Mouse (Mus musculus) induced T-regulatory cell, adult 2 months (primary cell): ENCODE data around the gene Fbxo31.
A peak's percentile ranks its signal among the peaks of the same experiment; 100 is the strongest.

Source experiments
- DNase-seq: peaks from one replicate; pipeline ENCODE4 v3.0.0-alpha.2; 2012; ENCODE audit warnings: low read depth

Gene Fbxo31

GRCm38 (mm10) chr8:121551065-121551985 lies 27.3 kb downstream of the Fbxo31 start:
- DNase-seq: no peak

- no peak for DNase-seq
Measured at GRCm38 (mm10) chr8:121550056-121550455, 28.6 kb downstream of the Fbxo31 start.

GRCm38 (mm10) chr8:121547132-121547531 lies 31.5 kb downstream of the Fbxo31 start:
- peak; percentile 88 for DNase-seq

DNA sequence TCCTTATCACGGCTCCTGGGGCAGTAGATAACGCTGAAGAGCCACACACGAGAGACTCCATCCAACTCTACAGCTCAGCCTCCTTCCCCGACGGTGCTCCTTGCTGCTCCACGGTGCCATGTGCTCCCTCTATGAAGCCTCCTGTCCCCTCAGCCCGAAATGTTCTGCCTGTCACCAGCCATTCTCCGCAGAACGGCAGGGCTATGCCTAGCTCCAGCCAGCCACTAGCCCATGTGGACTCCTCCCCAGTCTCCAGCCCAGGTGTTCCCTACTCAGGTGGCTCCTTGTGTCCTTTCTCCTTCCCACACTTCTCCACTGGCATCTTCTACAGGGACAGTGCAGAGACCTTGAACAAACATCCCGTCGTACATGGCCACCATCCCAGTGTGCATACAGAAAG lies 33.7 kb downstream of the Fbxo31 start:
- DNase-seq: no peak

- no peak for DNase-seq
Measured at GRCm38 (mm10) chr8:121544276-121544785, 34.3 kb downstream of the Fbxo31 start, which contains the start of gene 1700018B08Rik. TSS of gene 1700018B08Rik (minus strand) at chr8:121544320.

- DNase-seq: no peak
Measured at GRCm38 (mm10) chr8:121542901-121543300, 35.7 kb downstream of the Fbxo31 start.

DNA sequence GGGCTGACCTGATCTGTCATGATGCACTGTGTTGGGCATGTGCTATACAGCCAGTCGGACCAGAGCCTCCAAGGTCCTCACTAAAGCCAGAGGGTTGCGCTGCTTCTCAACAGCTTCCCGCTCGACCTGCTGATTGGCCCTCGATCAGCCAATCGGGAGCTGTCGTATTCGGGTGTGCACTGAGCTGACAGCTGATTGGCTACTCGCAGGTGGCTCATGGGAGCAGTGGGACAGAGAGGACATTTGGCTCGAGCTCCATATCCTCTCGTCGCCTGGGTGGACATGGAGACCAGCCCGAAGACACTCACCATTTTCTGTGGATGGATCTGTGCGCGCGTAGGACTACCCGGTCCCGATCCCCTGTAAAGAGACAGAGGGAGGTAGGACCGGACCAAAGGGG lies 36.7 kb downstream of the Fbxo31 start:
- no peak for DNase-seq

DNA sequence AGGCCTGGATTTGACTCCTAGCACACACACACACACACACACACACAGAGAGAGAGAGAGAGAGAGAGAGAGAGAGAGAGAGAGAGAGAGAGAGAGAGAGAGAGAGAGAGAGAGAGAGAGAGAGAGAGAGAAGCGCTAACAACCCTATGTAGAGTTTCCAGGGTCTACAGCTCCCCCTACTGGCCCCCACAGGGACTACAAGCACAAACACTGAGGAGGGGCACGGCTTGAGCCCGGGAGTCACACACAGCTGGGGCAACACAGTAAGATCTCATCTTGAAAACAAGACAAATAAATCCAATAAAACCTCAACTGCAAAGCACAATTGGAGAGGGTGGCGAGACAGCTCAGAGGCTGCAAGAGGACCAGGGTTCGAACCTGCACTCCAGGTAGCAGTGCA lies 46.2 kb downstream of the Fbxo31 start:
- peak; percentile 48 for DNase-seq

GRCm38 (mm10) chr8:121530639-121531038 lies 48.0 kb downstream of the Fbxo31 start:
- no peak for DNase-seq

- no peak for DNase-seq
Measured at GRCm38 (mm10) chr8:121528790-121529189, 49.8 kb downstream of the Fbxo31 start.

DNA sequence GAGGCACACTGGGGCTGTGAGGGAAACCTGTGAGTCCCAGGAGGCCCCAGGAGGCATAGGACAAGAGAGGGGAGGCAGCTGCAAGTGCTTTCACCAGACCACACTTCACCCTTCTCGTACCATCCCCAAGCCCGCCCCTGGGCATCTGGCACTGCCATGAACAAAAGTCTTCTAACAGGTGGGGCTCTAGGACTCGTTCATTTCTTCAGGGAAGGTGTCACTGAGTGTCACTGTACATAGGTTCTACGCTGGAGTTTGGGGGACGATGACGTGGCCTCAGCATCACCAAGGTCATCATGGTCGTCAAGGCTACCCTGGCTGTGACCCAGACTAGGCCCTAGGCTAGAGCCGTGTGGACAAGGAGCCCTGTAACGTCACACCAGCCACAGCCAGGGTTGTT lies 50.9 kb downstream of the Fbxo31 start:
- no peak for DNase-seq

DNA sequence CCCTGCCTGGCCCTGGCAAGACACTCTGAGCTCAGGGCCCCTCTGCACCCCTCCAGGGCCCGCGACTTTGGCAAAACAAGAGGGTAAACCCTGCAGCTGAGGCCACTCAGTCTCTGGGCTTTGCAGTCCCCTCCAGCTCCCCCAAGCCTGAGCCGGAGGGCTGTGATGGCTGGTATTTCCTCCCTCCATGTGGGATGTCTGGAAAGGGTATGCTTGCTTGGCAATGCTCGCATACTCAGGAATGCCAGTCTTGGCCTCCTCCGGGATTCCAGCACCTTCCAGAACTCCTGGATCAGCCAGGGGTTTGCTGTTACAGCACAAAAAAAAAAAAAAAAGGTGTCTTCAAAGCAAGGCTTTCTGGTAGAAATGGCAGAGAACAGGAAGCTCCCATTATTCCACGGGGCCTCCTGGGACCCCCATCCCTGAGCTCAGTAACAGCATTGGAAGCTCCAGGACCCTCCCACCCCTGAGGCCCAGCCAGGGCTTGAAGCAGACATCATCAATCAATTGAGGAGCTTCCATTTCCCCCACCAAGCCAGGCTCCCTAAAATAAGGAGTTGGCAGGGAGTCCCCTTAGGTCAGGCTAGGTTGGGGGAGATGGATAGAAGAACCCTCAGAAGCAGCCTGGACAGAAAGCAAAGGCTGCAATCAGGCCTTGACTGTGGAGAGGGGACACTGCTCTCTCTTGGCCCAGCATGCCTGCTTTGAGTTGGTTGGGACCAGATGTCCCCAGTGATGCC lies 51.6 kb downstream of the Fbxo31 start:
- DNase-seq: no peak

DNA sequence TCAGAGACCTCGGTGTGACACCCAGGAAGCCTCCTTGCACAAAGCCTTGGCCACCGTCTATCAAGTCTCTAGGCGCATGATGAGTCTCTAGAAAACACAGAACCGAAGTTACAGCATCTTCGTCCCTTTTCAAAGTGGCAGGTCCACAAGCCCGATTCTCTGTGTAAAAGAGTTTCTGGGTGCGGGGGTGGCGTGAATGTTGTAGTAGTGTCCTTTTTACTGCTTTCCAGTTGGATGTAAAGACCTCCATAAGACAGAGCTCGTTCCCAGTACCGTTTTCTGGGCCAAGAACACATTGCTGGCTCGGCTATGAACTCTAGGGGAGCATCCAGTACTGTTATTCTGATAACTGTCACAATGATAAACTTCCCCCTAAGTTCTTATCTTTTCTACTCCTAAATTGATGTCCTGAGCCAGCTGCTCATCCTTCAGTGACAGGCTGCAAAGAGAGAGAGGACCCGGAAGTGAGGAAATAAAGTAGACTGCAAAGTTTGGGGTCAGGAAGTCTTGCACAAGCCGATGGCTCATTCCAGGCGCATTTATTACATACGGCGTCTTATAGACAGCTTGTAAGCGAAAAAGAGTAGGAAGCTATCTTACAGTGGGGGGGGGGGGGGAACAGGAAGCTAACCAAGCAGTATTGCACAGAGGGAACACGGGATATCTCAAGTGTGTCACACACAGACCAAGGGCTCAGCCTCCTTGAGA lies 53.3 kb downstream of the Fbxo31 start:
- no peak for DNase-seq

DNA sequence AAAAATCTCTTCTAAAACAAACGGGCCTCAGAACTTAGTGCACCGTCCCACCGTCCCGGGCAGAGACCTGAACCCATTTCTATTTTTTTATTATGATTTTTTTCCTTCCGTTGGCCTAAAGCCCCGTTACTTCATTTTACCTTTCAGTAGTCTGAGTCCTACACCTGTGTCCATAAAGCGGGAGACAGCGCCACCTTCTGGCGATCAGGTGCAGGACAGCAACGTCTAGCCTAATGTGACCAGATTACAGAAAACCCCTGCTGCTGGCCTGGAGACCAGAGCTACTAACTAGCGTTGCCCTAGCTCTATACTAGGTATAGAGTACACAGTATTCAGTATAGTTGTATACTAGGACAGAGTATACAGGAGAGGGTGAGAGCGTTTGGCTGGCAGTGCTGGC lies 65.2 kb downstream of the Fbxo31 start:
- peak; percentile 78 for DNase-seq

DNA sequence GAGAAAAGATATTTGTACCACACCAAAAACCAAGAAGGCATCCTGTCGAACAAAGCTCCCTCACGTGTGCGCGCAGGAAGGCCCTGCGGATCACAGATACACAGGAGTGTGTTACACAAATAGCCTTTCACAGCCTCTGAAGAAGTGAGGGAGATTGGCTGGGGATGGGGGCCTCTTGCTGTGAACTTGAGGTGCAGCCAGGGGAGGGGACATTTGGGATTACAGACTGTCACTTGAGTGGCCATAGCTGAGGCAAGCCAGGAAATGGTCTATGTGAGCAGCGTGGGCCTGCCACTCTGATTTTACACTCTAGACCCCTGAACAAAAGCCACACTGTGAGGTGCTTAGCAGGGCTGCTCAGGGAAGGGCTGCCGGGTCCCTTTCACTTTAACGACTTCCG lies 66.9 kb downstream of the Fbxo31 start:
- DNase-seq: no peak
